Mouse (Mus musculus) limb, embryonic 10.5 days (tissue): ENCODE results near the gene Gm45521. TPM values are rescaled to one million over a fixed set of nuclear protein-coding genes. Genes with fewer than 3 reads are reported as not detected.

Experiments
- DNase-seq: peaks from one replicate; pipeline ENCODE4 v3.0.0-alpha.2; 2017; ENCODE audit warnings: low spot score
- H3K27ac ChIP-seq: fragments of 300-500 bp; sonication (generic); 2 replicates; pipeline ENCODE4 v1.5.1; 2016; ENCODE audit warnings: mild to moderate bottlenecking
- H3K27me3 ChIP-seq: fragments of 300-500 bp; sonication (generic); 2 replicates; pipeline ENCODE4 v1.6.1; 2016; ENCODE audit warnings: low read depth, mild to moderate bottlenecking; ENCODE audit not compliant: poor library complexity, severe bottlenecking
- H3K36me3 ChIP-seq: fragments of 300-500 bp; sonication (generic); 2 replicates; pipeline ENCODE4 v1.6.1; 2016; ENCODE audit warnings: mild to moderate bottlenecking, moderate library complexity
- H3K4me1 ChIP-seq: fragments of 300-500 bp; sonication (generic); 2 replicates; pipeline ENCODE4 v1.6.1; 2016
- H3K4me3 ChIP-seq: fragments of 300-500 bp; sonication (generic); 2 replicates; pipeline ENCODE4 v1.5.1; 2016; ENCODE audit warnings: mild to moderate bottlenecking, moderate library complexity
- H3K9me3 ChIP-seq: fragments of 300-500 bp; sonication (generic); replicated peaks from 2 replicates; pipeline ENCODE4 v1.6.1; 2016; ENCODE audit warnings: mild to moderate bottlenecking
- WGBS: fragments of 180-500 bp; shearing (Covaris S2); methylation state at CpG from one replicate; pipeline ENCODE4 v1.1.7; 2016; 5-methylcytosine and 5-hydroxymethylcytosine counted together
- polyA plus RNA-seq: library from polyadenylated mRNA; unstranded; fragments of >200 nt; fragmentation: Nextera tagmentation; extraction: Ambion mirVana; gene quantifications from 2 replicates; pipeline ENCODE4 v1.2.1, GENCODE M21; 2016

The Gm45521 gene
- not detected in 2 replicates for polyA plus RNA-seq

DNA sequence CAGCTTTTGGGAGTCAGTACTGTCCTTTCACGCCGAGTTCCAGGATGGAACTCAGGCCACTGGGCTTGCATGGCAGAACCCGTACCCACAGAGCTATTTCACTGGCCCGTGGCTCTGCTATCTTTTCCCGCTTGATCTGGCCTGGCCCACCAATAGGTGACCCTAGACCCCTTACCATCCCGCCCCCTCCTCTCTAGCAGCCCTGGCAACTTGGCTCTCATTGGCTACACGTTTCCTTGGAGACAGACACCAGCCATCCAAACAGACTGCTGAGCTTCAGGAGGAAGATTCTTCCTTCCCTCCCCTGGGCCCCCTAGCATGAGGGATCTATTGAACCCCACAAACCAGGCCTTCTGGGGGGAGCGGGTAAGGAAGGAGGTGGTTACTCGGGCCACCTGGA lies at the start of gene Gm45521:
Gene Gm45521, plus strand, starts transcription at position 240 of the 400 bp plus-strand sequence.
- Histone ChIP-seq H3K4me3 (no peak within 1 kb of the TSS), H3K27me3 (no peaks in the 10 kb centered on the region), H3K27ac (0 out of 2 replicates have a peak within 1 kb of the TSS, but pooled peaks have one; percentile 19), H3K4me1 (peaks cover 22% of the 10 kb centered on the region), H3K36me3 (no peaks in the 10 kb centered on the region), H3K9me3 (no peaks in the 10 kb centered on the region)
- no peak for DNase-seq
- 60% methylated on average over 9 of the region's 9 CpGs for WGBS

DNA sequence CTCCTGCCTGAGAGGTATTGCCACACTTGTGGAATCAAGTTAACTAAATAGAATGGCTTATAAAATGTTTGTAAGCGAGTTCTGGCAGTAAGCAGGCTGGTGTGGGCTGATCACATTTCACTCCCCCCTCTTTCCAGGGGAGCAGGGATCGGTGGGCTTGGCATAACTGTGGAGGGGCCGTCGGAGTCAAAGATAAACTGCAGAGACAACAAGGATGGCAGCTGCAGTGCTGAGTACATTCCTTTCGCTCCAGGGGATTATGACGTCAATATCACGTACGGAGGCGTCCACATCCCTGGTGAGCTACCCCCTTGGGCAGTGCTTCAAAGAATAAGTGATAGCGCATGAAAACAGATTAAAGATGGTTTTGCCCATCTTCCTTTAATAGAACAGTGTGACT lies 47.6 kb upstream of the Gm45521 start:
- Histone ChIP-seq H3K27me3 (no peaks in the 10 kb centered on the region), H3K4me1 (peaks cover 24% of the 10 kb centered on the region), H3K4me3 (no peak overlapping the region), H3K9me3 (no peaks in the 10 kb centered on the region), H3K27ac (no peak overlapping the region), H3K36me3 (peaks cover 86% of the 10 kb centered on the region)
- 79% methylated on average over 10 of the region's 10 CpGs for WGBS
- DNase-seq: no peak

DNA sequence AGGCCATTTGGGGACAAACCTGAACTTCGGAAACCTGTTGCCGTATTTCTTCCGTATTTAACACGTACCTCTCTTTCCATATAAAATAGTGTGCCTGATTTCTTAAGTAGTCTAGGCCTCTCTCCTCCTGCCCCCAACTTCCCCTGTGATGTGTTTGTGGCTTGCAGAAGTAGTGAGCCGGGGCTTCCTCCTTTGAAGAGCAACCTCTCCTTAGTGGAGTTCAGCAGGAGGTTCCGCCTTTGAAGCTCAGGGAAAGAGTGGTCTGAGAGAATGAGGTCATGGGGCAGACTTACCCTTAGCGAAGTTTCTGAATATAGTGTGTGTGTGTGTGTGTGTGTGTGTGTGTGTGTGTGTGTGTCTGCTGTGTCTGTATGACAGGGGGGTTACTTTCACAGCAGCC lies 43.2 kb upstream of the Gm45521 start:
- no peak overlapping the region for H3K4me3 ChIP-seq
- 48% methylated on average over 7 of the region's 7 CpGs for WGBS
- peaks cover 30% of the 10 kb centered on the region for H3K4me1 ChIP-seq
- no peaks in the 10 kb centered on the region for H3K9me3 ChIP-seq
- DNase-seq: no peak
- H3K27ac ChIP-seq: peak overlapping the region; percentile 37; the same call in 1 of the 2 replicates
- H3K27me3 ChIP-seq: no peaks in the 10 kb centered on the region
- peaks cover 88% of the 10 kb centered on the region for H3K36me3 ChIP-seq

DNA sequence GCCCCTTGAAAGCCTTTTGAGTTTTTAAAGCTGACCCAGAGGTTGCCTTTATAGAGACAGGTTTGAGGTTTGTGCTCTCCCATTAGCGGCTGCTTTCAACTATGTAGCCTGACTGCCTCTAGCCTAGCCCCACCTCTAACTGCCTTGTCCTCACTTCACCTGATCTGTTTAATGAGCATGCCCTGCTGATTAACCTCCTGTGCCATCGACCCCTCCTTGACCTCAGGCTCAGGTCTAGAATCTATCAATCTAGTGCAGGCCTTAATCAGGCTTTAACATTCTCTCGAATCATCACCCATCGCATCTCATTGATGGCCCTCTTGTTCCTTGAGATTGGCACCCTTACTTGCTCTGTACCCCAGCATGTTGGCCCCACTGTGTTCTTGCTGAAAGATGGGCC lies 42.6 kb upstream of the Gm45521 start:
- 40% methylated on average over 4 of the region's 4 CpGs for WGBS
- Histone ChIP-seq H3K4me1 (peaks cover 30% of the 10 kb centered on the region), H3K27ac (0 out of 2 replicates have a peak overlapping the region, but pooled peaks have one; percentile 37), H3K4me3 (no peak overlapping the region), H3K27me3 (no peaks in the 10 kb centered on the region), H3K9me3 (no peaks in the 10 kb centered on the region), H3K36me3 (peaks cover 91% of the 10 kb centered on the region)
- no peak for DNase-seq

DNA sequence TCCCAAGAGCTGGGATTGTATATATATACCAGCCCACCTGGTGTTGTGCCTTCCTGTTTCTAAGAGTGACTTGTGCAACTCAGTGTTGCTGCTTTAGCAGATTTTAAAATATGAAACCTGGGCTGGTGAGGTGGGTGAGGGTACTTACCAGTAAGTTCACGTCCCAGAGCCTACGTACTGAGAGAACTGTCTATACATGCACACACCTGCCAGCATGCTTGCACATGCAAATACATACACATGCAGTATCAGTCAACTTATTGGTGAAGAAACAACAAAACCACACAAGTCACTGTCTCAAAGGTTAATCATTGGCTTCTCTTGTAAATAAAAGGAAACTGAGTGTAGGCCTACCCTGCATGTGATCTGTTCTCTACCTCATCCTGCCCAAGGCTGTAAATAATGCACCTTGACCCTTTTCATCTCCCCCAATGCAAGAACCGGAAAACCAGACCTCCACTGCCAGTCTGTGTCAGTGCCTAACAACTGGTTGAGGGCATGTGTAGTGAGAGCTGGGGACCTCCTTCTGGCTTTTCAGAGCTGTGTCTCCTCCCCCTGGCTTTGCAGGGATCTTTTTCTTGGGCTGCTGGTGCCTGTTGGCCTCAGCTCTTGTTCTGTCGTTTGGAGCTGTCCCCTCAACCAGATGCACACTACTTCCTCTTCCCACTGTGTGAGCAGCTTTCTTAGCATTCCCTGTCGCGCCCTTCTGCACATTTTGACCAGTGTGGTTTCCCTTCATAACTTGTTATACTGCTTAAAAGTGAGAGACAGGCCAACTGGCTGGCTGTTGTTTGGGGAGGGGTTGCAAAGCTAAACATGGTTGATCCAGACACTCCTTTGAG lies 38.7 kb upstream of the Gm45521 start:
- H3K36me3 ChIP-seq: peaks cover 89% of the 10 kb centered on the region
- H3K4me3 ChIP-seq: no peak overlapping the region
- H3K27ac ChIP-seq: no peak overlapping the region
- no peaks in the 10 kb centered on the region for H3K9me3 ChIP-seq
- H3K27me3 ChIP-seq: no peaks in the 10 kb centered on the region
- WGBS: 87% methylated on average over 6 of the region's 6 CpGs
- peaks cover 17% of the 10 kb centered on the region for H3K4me1 ChIP-seq
- no peak for DNase-seq

DNA sequence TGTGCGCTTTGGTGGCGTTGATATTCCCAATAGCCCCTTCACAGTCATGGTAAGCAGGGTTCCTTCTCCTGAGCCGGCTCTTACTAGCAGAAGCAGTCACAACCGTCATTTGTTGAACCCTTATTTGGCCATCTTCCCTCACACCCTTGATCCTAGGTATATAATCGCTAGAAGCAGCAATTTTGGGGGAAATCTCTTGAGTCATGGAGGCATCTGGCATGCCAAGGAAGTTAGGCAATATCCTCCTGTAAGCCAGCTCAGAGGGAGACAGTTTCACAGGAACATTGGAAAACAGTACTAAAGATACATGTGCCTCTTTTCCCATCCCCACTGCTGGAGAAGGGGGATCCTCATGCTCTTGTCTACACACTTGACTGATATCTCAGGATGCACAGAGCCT lies 37.8 kb upstream of the Gm45521 start:
- H3K4me3 ChIP-seq: no peak overlapping the region
- WGBS: 93% methylated on average over 5 of the region's 5 CpGs
- peaks cover 8% of the 10 kb centered on the region for H3K4me1 ChIP-seq
- H3K27me3 ChIP-seq: no peaks in the 10 kb centered on the region
- peaks cover 97% of the 10 kb centered on the region for H3K36me3 ChIP-seq
- no peaks in the 10 kb centered on the region for H3K9me3 ChIP-seq
- no peak overlapping the region for H3K27ac ChIP-seq
- DNase-seq: no peak

DNA sequence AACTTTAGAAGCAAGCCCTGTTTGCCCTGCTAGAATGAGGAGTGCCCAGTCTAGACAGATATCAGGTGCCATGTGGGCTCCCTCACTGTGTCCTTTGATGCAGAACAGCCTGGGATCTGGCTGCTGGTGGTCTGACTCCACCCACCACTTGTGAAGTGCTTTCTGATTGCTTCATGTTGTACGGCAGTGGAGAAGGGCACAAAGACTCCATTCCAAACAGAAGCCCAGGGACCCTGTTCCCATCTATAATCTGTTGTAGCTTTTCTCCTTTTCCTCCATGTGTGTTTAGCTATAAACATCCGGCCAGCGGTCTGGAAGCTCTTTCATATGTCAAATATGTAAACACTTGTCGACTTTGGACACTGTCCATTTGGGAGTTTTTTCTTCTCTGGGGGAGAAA lies 37.2 kb upstream of the Gm45521 start:
- Histone ChIP-seq H3K4me1 (peaks cover 2% of the 10 kb centered on the region; the same call in 1 of the 2 replicates), H3K4me3 (no peak overlapping the region), H3K27me3 (no peaks in the 10 kb centered on the region), H3K36me3 (peaks cover 98% of the 10 kb centered on the region), H3K27ac (no peak overlapping the region), H3K9me3 (no peaks in the 10 kb centered on the region)
- 85% methylated on average over 4 of the region's 4 CpGs for WGBS
- DNase-seq: no peak

DNA sequence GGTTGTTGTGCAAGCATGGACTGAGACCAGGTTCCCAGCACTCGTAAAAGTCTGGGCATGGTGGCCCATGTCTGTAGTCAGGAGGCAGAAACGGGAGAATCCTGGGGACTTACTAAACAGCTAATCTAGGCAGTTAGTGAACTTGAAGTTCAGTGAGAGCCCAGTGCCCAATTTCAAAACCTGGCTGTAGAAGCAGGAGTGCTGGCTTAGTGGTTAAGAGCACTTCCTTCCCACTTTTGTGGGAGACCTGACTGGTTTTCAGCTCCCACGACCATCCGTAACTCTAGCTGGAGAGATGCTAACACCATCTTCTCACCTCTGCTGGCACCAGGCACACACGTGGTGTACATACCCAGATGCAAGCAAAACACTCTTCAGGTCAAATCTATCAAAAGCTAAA lies 35.6 kb upstream of the Gm45521 start:
- Histone ChIP-seq H3K27ac (no peak overlapping the region), H3K9me3 (no peaks in the 10 kb centered on the region), H3K27me3 (no peaks in the 10 kb centered on the region), H3K4me1 (no peaks in the 10 kb centered on the region), H3K36me3 (peaks cover 98% of the 10 kb centered on the region), H3K4me3 (no peak overlapping the region)
- 91% methylated on average over 5 of the region's 5 CpGs for WGBS
- DNase-seq: no peak

DNA sequence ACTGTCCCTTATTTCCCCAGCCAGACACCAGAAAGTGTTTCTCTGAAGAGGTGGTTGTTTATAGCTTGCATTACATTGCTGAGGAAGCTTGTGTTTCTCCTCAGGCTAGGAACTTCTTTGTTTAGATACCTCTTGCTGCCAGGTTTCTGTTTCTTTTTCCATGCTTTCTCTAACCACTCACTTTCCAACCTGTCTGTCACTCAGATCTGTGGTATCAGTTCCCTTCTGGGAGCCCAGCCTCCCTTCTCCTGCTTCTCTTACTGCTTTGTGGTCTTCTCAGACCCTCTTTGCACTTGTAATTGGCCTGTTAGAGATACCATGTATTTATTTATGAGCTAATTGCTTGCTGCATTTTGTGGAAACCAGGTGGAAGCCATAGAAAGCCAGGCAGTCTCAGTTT lies 33.5 kb upstream of the Gm45521 start:
- peaks cover 98% of the 10 kb centered on the region for H3K36me3 ChIP-seq
- no peak for DNase-seq

DNA sequence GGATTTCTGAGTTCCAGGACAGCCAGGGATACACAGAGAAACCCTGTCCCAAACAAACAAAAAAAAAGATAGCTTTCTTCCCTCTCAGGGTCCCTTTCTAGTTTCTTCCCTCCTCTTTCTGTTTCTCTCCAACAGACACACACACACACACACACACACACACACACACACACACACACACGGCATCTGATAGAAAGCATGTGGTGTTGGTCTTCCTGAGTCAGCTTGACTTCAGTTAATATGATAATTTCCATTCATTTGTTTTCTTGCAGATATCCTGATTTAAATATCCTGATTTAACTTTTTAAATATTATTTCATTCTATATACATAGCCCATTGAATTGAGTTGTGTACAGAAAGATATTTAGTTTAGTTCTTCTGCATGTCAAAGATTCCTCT lies 28.7 kb upstream of the Gm45521 start:
- Histone ChIP-seq H3K27ac (no peak overlapping the region), H3K9me3 (no peaks in the 10 kb centered on the region), H3K4me1 (no peaks in the 10 kb centered on the region), H3K27me3 (no peaks in the 10 kb centered on the region), H3K4me3 (no peak overlapping the region), H3K36me3 (peaks cover 100% of the 10 kb centered on the region)
- WGBS: 97% methylated on average over 1 of the region's 1 CpGs
- DNase-seq: no peak

More for the DNA sequence above, 33.5 kb upstream of the Gm45521 start:
- H3K4me3 ChIP-seq: no peak overlapping the region
- no peaks in the 10 kb centered on the region for H3K4me1 ChIP-seq
- H3K9me3 ChIP-seq: no peaks in the 10 kb centered on the region
- H3K27me3 ChIP-seq: no peaks in the 10 kb centered on the region
- no peak overlapping the region for H3K27ac ChIP-seq

DNA sequence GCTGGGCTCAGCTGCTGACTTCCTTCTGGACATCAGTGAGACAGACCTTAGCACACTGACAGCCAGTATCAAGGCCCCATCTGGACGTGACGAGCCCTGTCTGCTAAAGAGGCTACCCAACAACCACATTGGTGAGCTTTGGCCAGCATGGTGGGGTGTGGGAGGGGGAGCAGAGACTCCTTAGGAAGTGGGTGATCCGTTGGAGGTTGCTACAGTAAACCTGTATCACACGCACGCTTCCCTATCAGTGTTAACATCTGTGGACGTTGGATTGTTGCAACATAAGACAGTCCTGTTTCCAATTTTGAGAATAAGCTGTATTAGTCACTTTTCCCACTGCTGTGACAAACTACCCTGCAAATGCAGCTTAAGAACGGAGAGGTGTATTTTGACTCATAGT lies 28.1 kb upstream of the Gm45521 start:
- Histone ChIP-seq H3K36me3 (peaks cover 100% of the 10 kb centered on the region), H3K4me3 (no peak overlapping the region), H3K27ac (no peak overlapping the region), H3K9me3 (no peaks in the 10 kb centered on the region), H3K27me3 (no peaks in the 10 kb centered on the region), H3K4me1 (no peaks in the 10 kb centered on the region)
- whole genome bisulfite sequencing: 90% methylated on average over 7 of the region's 7 CpGs
- no peak for DNase-seq

DNA sequence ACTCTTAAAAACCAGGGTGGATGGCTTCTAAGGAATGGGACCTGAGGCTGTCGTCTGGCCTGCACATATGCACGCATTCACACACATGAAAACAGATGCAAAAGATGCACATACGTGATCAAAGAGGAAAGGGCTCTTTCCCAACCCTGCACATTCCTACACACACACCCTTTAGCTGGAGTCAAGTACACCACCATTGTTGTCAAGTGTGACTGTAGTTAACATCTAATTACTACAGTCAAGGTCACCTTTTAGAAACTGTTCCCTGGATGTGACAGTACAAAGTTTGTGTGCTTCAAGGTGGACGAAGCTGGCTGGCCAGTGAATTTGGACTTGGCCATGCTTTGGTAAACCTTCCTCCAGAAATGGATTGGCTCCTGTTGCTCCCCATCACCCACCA lies 24.9 kb upstream of the Gm45521 start:
- no peak for DNase-seq
- H3K4me1 ChIP-seq: peaks cover 9% of the 10 kb centered on the region
- no peaks in the 10 kb centered on the region for H3K27me3 ChIP-seq
- H3K36me3 ChIP-seq: peaks cover 96% of the 10 kb centered on the region
- no peak overlapping the region for H3K27ac ChIP-seq
- H3K9me3 ChIP-seq: no peaks in the 10 kb centered on the region
- no peak overlapping the region for H3K4me3 ChIP-seq
- WGBS: 96% methylated on average over 4 of the region's 4 CpGs

DNA sequence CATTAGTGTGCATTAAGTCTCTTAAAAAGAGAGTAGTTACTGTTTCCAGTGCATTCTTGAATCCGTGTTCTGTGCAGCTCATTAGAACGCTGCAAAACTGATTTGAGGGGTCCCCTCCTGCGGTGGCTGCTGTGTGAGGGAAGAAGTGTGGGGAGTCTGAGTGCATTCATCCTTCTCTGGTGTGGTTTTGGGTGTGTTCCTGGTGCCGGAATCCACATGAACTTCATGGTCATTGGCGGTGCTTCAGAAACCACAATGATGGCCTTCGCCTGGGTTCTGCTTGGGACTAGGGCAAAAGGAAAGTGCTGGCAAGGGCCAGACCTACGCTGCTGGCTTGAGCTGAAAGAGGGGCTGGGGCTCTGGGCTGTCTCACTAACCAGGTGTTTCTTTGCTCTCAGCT lies 22.9 kb upstream of the Gm45521 start:
- H3K9me3 ChIP-seq: no peaks in the 10 kb centered on the region
- WGBS: 92% methylated on average over 7 of the region's 7 CpGs
- peaks cover 18% of the 10 kb centered on the region for H3K4me1 ChIP-seq
- no peak overlapping the region for H3K4me3 ChIP-seq
- no peak for DNase-seq
- peaks cover 88% of the 10 kb centered on the region for H3K36me3 ChIP-seq
- H3K27me3 ChIP-seq: no peaks in the 10 kb centered on the region
- no peak overlapping the region for H3K27ac ChIP-seq
